Mouse (Mus musculus) kidney, postnatal 36 days (tissue): ENCODE measurements at regions not wholly inside any gene's neighbourhood (a gene's known extent, or its start where the extent isn't known, plus 50 kb on each side); places are given as distances from the start of the nearest gene placed in this dataset.
A peak's percentile ranks its signal among the peaks of the same experiment; 100 is the strongest.

Source experiments
- DNase-seq, 2 experiments: peaks; one replicate each; pipeline ENCODE4 v3.0.0; 2021 to 2022; ENCODE audit warnings: mixed read lengths in 2 of 2

DNA sequence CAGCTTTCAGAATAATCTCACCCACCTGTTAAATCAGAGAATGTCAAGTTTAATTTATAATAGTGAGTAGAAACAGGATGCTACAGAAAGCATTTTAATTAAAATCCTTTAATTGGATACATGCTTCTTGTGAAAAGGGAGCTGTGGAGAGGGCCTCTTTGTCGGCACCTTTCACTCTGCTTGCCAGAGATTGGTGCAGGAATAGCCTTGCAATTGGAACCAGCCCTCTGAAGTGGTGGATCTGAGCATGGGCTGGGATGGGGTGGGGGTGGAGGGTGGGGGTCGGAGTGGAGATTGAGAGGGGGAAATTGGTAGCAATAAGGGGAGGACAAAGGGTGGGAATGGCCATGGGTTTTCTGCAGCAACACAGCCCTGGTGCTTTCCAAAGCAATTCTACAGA lies 207.2 kb downstream of the Tbx15 start:
- DNase-seq: no peak

DNA sequence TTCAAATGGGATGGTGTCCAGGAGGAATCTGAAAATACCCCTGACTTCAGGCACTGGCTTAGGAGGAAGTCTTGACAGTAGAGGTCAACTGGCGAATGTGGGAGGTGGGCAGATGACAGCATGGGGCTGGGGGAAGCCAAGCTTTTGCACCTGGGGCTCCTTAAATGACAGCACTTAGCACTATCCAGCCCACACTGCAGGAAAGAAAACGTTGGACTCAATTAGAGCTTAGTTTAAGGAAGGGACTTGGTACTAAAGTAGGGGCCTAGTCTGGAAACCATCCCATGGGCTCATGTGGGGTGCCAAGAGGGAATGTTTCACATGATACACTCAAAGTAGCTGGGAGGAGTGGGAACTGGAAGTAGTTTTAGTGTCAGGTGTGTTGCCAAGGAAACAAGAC lies 207.6 kb downstream of the Tbx15 start:
- DNase-seq: no peak

DNA sequence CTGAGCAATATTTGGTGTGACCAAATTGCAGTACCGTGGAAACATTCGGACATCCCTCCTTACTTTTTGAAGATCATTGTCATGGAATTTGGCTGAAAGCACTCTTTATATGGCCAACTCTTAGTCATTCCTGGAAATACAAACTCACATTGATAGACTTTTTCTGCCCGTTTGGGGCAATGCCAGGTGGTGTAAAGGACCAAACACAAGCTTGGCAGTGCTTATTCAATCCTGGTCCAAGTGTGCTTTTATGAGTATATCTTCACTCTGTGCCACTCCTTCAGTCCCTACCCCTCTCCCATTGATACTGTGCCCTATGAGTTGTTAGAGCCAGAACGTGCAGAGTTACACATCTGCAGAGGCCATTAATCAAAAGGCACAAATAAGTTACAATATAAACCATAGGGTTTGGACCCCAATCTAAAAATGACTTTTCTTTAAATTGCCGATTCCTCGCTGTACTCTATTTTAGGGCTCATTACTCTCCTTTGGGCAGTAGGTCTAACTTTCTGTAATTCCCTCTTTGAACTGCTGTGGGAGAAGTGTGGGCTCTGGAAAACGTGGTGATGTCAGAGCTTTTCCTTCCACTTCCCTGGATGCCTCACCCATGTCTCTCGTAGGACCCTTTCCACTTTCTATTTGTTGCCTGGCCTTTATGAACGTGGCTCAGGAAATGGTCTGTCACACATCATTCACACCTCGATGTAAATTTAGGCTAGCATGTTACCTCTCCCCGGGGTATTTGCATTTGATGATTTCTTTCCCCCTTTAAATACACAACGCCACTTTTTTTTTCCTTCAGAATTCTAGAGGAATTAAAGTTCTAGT lies 219.1 kb downstream of the Tbx15 start:
- DNase-seq: no peak

DNA sequence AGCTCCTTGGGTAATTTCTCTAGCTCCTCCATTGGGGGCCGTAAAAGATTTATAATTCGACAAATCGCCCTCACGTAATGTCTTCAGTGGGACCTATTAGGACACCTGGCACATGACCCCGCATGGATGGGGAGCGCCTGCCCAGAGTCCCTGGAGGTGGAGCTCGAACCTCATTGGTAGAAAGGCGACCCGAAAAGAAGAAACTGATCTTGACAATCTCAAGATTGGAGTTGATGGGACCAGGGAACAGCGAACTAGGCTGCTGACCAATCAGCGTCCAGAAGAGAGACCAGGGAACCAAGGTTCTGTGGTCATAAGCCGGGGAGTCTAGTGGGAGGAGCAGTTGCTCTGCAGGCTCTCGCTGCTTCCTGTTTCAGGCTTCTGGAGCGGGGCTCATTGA lies 259.8 kb downstream of the Tbx15 start:
- DNase-seq: peak; percentile 43 to 50

DNA sequence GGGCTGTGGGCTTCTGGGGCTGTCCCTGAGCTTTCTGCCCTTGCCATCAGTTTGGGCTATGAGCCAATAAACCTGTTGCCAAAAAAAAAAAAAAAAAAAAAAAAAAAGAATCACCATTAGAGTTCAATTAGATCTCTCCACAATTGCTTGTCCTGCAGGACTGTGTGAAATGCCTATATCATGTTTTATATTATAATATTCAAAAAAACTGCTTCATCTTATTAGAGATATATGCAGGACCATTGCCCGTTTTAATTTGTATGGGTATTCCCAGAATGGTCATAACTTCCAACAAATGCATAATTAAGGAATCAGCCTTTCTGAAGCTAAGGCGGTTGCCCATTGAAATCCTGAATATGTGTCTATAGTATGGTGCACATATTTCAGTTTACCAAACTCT lies 264.6 kb downstream of the Tbx15 start:
- no peak for DNase-seq

DNA sequence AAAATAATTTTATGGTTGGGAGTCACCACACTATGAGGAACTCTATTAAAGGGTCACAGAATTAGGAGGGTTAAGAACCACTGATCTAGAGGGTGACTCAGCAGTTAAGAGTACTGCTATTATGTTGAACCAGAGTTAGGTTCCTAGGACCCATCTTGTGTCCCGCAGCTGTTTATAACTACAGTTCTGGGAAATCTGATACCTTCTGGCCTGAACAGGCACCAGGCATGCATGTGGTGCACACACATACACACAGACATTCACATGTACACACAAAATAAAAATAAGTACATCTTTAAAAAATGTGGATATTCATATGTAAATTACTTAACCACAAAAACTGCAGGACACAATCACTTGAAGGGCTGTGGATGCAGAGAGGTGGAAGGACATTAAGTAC lies 272.1 kb downstream of the Tbx15 start:
- DNase-seq: no peak

DNA sequence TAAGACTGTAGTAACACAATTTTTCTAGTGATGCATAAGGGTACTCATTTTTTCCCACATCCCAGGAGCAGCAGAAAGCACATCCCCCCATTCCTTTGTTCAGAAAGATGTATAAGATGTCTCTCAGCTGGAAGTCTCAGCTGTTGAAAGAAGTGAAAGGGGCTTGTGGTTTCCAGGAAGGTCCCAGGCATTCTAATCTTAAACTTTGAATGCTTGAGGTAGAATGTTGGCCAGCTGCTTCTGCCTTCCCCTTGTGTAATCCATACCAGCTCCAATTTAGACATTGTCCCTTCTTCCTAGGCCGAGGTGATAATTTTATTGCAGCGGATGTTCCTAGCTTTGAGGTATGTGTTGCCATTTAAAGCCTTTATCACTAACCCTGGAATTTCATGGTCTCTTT lies 272.8 kb downstream of the Tbx15 start:
- DNase-seq: no peak

DNA sequence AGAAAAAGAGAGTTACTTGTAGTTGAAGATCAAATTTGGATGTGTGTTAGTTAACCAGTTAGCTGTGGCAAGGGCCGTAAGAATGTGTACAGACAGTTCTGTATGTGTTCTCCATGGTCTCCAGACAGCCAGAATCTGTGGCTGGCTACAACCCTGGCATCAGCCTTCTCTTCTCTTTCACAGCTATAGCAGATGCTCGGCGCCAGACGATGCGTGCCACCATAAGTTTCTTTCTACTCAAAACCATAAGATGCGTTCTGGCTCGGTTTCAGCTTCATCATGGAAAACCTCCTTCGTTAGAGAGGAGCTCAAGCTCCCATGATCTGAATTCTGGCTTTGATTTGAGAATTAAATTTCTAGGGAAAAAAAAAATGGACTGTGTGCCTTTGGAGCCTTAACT lies 275.6 kb downstream of the Tbx15 start:
- no peak for DNase-seq

DNA sequence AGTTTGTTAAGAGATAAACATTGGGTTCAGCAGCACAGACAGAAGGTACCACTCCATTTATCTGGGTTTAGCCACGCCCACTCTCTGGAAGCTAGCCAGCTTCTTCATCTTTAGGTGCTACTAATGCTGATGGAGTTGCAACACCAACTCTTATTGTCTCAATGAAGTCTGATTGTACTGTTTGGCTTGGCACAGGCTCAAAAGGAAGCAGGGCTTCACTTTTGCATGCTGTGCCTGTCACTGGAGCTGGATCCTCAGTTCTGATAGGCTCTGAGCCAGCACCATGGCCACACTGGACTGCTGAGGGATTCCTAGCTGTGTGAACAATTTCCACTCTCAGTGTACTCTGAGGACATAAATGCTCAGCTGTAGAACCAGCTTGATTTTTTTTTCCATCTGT lies 320.7 kb downstream of the Tbx15 start:
- no peak for DNase-seq

DNA sequence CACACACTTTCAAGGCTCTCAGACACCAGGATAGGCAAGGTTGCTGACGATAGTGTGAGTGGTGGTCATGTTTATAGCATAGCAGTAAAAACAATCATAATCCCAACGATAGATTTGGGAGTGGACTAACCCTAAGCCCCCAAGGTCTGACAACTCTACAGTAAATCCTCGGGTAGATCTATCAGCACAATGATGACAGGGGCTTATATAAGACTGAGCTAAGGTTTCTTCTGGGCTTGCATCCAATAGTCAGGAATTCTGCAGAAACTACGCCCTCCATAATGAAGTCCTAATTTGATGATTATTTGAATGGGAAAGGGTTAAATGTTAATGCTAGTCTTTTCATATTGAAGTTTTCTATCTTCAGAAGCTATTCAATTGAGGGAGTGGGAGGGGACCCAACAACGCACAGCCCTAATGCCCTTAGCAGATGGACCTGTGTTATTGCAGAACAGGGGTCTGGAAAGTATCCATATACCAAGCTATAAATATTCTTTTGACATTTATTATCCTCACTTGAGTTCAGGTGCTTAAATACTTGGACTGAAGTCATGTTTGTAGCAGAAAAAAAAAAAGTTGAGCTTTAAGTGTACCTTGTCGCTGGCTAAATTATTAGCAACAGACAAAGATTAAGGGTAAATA lies 311.8 kb upstream of the Spag17 start:
- no peak for DNase-seq

DNA sequence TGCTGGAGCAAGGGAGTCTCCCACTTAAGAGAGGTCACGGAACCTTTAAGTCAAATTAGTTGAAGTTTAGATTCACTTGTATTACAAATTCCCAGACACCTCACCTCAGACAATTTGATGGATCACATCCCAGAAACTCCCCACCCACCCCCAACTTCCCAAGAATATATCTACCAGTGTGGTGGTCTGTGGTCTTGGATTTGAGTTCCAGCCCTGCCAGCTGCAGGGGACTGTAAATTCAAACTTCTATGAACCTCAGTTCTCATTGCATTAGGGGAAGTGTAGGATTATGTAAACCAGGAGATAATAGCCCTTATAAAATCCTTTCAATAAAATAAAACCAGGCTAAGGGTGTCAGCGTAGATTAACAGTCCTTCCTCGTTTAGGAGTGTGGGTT lies 311.2 kb upstream of the Spag17 start:
- DNase-seq: no peak

DNA sequence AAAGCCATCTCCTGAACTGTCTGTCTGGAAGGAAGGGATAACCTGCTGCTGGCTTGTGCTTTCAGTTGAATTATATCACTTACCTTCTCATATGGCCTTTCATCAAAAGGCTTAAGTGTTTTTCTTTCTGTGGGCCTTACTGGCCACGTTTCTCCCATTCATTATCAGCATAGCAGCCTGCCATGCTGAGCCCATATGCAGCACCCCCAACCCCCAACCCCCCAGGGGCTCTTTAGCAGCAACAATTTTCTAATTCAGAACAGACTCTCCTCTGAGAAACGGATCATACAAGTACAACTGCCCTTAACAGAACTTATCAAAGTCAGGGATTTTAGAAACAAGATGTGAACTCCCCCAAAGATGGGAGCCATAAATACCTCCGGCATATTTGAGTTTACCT lies 282.5 kb upstream of the Spag17 start:
- DNase-seq: no peak

DNA sequence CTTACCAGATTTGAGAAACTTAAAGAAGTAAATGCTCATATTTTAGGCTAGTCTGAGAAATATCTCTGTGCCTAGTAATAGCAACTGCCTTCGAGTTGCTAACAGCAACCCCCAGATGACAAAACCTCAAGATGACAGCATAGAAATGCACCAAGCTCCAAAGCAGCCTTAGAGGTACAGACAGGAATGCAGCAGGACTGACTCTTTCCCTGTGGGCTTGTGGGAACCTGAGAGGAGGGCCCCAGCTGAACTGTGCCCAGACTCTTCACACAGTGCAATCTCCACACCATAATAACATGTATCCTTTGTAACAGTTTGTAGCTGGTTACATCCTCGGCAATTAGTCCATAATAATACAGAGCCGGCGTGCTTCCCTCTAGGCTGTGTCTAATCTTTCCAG lies 252.9 kb upstream of the Spag17 start:
- no peak for DNase-seq

DNA sequence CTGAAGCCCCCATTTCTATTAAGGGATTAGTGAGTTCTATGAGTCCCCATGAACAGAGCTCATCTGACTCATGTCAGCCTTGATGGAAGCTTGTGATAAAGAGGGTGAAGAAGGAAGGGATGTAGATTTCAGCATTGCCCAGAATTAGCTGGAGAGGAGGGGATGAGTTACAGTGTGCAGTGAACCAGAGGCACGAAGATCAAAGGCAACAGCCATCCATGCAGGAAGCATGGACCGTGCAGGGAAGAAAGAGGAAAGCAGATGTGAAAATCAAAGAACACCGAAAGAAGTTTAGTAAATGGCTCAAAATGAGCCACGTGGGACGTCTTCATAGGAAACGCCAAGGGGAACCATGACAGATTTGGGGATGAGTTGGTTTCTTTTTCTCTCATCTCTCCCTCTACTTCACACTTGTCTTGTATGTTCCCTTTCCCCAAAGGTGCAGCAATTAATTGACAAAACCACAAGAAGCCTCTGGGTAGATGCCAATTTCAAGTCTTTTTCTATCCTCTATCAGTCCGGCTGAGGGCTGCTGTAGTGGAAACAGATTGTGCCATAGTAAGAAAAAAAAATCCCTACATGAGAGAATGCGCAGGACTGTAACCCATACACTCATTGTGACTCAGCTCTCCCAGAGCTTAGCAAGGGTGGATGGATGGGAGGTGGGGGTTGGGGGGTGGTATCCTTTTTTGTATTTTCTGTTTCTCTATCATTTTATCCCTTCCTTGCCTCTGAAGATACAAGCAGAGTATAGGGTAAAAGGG lies 243.7 kb upstream of the Spag17 start:
- no peak for DNase-seq

DNA sequence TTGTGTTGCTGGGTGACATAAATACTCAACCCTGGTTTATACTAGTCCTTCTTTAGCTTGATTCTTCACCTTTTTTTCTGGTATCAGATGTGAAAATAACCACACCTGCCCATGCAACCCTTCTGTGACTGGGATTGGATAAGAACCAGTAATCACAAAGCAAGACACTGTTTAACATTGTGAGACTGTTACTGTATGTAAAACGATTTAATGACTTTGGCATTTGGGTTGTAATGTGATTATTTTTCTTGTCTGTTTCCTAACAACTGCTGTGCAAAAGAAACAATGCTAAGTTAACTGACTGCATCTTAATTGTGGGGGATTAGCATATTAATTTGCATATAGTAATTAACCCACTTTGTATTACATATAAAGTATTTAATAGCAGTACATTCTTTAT lies 240.3 kb upstream of the Spag17 start:
- DNase-seq: no peak

DNA sequence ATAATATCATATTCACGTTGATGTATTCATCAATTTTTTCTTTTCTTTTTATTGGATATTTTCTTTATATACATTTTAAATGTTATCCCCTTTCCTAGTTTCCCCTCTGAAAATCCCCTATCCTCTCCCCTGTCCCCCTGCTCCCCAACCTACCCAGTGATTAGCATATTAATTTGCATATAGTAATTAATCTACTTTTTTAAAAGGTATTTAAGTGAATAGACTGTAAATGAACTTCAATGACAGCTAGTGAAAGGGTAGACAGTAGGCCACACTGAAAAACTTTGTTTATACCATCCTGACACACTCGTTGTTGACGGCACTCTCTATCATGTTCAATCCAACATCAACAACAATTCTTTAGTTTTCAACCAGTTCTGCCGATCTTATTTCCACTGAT lies 239.9 kb upstream of the Spag17 start:
- no peak for DNase-seq

DNA sequence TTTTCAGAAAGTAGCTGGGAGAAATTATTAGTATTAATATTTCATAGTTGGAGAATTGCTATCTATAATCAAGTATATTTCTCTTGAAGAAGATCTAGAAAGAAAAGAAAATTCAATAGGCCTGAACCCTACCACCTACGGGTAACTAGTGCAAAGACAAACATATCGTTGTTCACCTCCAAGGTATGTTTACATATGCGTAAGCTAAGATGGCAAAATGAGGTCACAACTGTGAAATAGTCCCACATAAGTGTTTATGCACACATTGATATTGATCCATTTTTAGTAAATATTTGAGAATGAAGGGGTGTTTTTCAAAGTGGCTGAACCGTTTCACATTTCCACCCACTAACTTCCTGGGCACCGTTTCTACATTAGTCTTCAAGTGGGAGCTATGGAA lies 227.6 kb upstream of the Spag17 start:
- DNase-seq: no peak

DNA sequence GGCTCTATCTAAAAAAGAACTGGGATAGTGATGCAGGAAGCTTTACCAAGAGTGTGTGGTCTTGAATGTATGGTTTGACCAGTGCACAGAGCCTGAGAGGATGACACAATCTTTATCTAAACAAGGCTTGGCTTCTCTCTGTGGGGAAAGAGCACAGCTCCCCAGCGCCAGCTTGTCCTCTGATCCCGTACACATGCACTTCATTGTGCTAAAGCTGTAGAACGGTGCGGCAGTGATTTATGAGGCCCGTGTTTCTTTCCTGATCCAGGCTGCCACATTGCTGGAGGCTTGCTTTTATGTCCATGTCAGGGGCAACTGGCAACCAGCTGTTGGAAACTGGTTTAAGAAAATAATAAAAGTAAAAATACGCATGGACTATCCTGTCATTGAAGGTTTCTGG lies 221.4 kb upstream of the Spag17 start:
- DNase-seq: no peak

DNA sequence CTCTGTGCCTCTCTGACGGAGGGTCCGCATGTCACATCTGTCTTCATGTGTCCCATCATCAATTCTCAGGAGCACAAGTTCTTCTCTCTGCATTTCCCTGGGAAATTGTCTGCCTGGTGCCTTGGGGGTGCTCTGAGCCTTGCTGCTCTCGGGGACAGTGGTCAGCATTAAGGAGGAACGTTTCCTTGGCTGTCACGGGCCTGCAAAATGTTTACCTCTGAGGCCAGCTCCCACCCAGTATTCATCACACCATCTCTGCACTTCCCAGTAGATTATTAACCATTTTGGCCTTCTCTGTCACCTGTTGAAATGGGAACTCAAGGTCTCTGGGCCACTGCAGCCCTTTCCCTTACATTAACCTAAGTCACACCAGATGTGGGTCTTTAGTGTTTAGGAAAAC lies 219.8 kb upstream of the Spag17 start:
- DNase-seq: no peak

DNA sequence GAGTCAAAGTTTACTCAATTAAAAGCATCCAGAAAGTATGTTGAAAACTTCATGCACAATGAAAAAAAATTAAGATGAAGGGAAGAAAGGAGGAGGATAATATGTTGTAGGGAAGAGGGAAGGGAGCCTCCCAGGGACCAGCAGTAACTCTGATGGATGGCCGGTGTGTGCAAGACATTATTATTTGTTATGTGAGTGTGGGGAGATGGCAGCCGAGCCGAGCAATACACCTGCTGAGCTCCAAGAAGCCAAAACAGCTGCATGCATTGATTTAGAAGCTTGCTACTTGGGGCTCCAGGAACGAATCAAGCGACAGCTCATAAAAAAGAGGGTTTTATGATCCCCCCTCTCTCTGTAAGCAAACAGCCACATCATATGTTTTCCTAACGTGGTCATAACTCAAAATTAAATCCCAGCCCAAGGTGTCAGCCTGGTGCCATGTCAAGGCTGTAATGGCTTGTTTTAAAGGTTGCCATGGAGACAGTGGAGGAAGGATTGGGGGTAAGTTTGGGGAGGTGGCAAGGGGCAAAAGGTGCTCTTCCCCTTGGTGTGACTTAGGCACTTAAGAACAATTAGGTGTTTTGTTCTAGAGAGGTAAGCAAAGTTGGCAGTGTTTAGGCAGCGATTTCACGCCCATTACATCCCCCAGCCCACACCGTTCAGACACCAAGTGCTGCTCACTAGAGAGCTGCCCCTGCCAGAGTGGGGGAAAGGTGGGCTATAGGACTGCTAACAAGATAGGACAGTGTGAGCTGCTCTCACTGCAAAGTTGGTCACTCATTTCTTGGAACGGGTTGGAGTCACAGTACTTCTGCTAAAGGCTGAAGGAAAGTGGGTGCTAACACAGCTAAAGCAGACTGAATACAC lies 219.1 kb upstream of the Spag17 start:
- no peak for DNase-seq

DNA sequence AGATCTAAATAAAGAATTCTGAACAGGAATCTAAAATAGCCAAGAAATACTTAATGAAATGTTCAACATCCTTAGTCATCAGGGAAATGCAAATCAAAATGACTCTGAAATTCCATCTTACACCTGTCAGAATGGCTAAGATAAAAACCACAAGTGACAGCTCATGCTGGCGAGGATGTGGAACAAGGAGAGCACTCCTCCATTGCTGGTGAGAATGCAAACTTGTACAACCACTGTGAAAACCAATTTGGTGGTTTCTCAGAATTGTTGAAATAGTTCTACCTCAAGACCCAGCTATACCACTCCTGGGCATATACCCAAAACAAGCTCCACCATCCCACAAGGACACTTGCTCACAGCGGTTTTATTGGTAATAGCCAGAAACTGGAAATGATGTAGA lies 211.1 kb upstream of the Spag17 start:
- no peak for DNase-seq

DNA sequence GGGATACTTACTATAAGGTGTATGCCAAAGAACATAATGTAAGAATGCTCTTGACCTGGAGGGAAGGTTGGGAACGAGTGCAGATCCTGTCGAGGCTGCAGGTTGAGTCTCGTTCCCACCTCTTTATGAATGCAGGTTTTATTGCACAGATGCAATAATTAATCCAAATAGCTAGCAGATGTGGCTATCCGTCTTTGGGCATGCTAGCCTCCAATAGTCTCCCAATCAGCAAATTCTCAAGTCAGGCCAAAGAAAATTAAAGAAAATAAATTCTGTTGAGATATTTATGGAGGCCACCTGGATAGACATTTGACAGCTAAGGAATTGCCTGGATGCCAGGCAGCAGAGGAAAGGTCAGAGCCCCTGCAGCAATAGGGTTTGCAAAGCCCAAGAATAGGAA lies 175.7 kb upstream of the Spag17 start:
- no peak for DNase-seq

DNA sequence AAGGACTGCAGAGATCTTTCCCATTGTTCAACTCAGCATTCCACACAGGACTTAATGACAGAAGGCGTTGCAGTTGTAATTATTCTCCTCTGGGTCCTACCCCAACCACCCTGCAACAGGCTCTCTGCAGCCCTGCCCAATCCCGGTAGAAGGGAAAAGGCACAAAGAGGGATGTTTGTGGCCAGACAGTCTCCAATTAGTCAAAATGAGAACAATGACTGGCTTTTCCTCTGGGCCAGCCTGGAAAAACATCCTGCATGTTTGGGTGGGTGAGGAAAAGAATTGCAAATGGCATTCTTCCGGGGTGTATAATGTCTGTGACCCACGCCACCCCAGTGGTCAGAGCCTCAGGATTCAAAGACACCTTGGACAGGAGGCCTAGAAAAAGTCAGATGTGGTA lies 168.8 kb upstream of the Spag17 start:
- DNase-seq: no peak
